Mouse (Mus musculus): ENCODE results near the gene Dglucy. TPM values are rescaled to one million over a fixed set of nuclear protein-coding genes. Genes with fewer than 3 reads are reported as not detected.
"Not testable (repeated sequence)": the region's sequence is repeated elsewhere in the genome, so short reads cannot be mapped to it uniquely, and the experiment has no call there.

Dglucy gene
- polyA plus RNA-seq, 1 experiment: not detected

- no peak for TF ChIP-seq TAL1 (IDR thresholded peaks at IDR 0.05; ENCODE audit: low read length)
- no peak for TF ChIP-seq GATA1 (IDR thresholded peaks at IDR 0.05; ENCODE audit: low read length)
- Histone ChIP-seq H3K36me3 (ENCODE audit: control insufficient read depth) (no peaks in the 10 kb centered on the region), H3K27me3 (ENCODE audit: control insufficient read depth) (no peaks in the 10 kb centered on the region), H3K4me3 (replicated peaks) (no peak overlapping the region), H3K4me1 (ENCODE audit: control insufficient read depth) (no peaks in the 10 kb centered on the region), H3K9me3 (ENCODE audit: control insufficient read depth, low read length) (no peaks in the 10 kb centered on the region)
Observed at GRCm38 (mm10) chr12:100794450-100795230, 15.8 kb downstream of the Dglucy start.

GRCm38 (mm10) chr12:100795390-100796036 lies 16.7 kb downstream of the Dglucy start:
- Histone ChIP-seq H3K4me3 (replicated peaks) (no peak overlapping the region), H3K36me3 (ENCODE audit: control insufficient read depth) (no peaks in the 10 kb centered on the region), H3K27me3 (ENCODE audit: control insufficient read depth) (no peaks in the 10 kb centered on the region), H3K9me3 (ENCODE audit: control insufficient read depth, low read length) (no peaks in the 10 kb centered on the region), H3K4me1 (ENCODE audit: control insufficient read depth) (no peaks in the 10 kb centered on the region)
- no peak for TF ChIP-seq TAL1 (IDR thresholded peaks at IDR 0.05; ENCODE audit: low read length)
- TF ChIP-seq GATA1 (IDR thresholded peaks at IDR 0.05; ENCODE audit: low read length): no peak

GRCm38 (mm10) chr12:100803391-100803790 lies 24.5 kb downstream of the Dglucy start:
- not testable (repeated sequence) for H3K27me3 ChIP-seq (ENCODE audit: control insufficient read depth); H3K4me1 ChIP-seq (ENCODE audit: control insufficient read depth); H3K4me3 ChIP-seq (replicated peaks); H3K36me3 ChIP-seq (ENCODE audit: control insufficient read depth); H3K9me3 ChIP-seq (ENCODE audit: control insufficient read depth, low read length)

- Histone ChIP-seq H3K4me3 (replicated peaks) (no peak overlapping the region), H3K27me3 (ENCODE audit: control insufficient read depth) (no peaks in the 10 kb centered on the region), H3K4me1 (ENCODE audit: control insufficient read depth) (no peaks in the 10 kb centered on the region), H3K36me3 (ENCODE audit: control insufficient read depth) (no peaks in the 10 kb centered on the region), H3K9me3 (ENCODE audit: control insufficient read depth, low read length) (no peaks in the 10 kb centered on the region)
- no peak for TF ChIP-seq TAL1 (IDR thresholded peaks at IDR 0.05; ENCODE audit: low read length)
- TF ChIP-seq GATA1 (IDR thresholded peaks at IDR 0.05; ENCODE audit: low read length): no peak
Observed at GRCm38 (mm10) chr12:100807280-100807679, 28.4 kb downstream of the Dglucy start.

GRCm38 (mm10) chr12:100808609-100809280 lies 29.9 kb downstream of the Dglucy start:
- Histone ChIP-seq H3K9me3 (ENCODE audit: control insufficient read depth, low read length) (no peaks in the 10 kb centered on the region), H3K4me3 (replicated peaks) (no peak overlapping the region), H3K4me1 (ENCODE audit: control insufficient read depth) (no peaks in the 10 kb centered on the region), H3K27me3 (ENCODE audit: control insufficient read depth) (no peaks in the 10 kb centered on the region), H3K36me3 (ENCODE audit: control insufficient read depth) (no peaks in the 10 kb centered on the region)
- no peak for TF ChIP-seq TAL1 (IDR thresholded peaks at IDR 0.05; ENCODE audit: low read length)
- TF ChIP-seq GATA1 (IDR thresholded peaks at IDR 0.05; ENCODE audit: low read length): no peak

- TF ChIP-seq TAL1 (IDR thresholded peaks at IDR 0.05; ENCODE audit: low read length) (no peak), GATA1 (IDR thresholded peaks at IDR 0.05; ENCODE audit: low read length) (no peak)
- H3K9me3 ChIP-seq (ENCODE audit: control insufficient read depth, low read length): no peaks in the 10 kb centered on the region
- H3K36me3 ChIP-seq (ENCODE audit: control insufficient read depth): no peaks in the 10 kb centered on the region
- H3K4me3 ChIP-seq (replicated peaks): no peak overlapping the region
- no peaks in the 10 kb centered on the region for H3K27me3 ChIP-seq (ENCODE audit: control insufficient read depth)
- H3K4me1 ChIP-seq (ENCODE audit: control insufficient read depth): no peaks in the 10 kb centered on the region
Observed at GRCm38 (mm10) chr12:100810542-100810941, 31.7 kb downstream of the Dglucy start.

- TF ChIP-seq TAL1 (IDR thresholded peaks at IDR 0.05; ENCODE audit: low read length) (no peak), GATA1 (IDR thresholded peaks at IDR 0.05; ENCODE audit: low read length) (no peak)
- Histone ChIP-seq H3K4me1 (ENCODE audit: control insufficient read depth) (no peaks in the 10 kb centered on the region), H3K4me3 (replicated peaks) (no peak overlapping the region), H3K36me3 (ENCODE audit: control insufficient read depth) (no peaks in the 10 kb centered on the region), H3K27me3 (ENCODE audit: control insufficient read depth) (no peaks in the 10 kb centered on the region), H3K9me3 (ENCODE audit: control insufficient read depth, low read length) (no peaks in the 10 kb centered on the region)
Observed at GRCm38 (mm10) chr12:100813901-100814300, 35.0 kb downstream of the Dglucy start.

- TF ChIP-seq GATA1 (IDR thresholded peaks at IDR 0.05; ENCODE audit: low read length) (no peak), TAL1 (IDR thresholded peaks at IDR 0.05; ENCODE audit: low read length) (no peak)
Observed at GRCm38 (mm10) chr12:100814671-100815070, 35.8 kb downstream of the Dglucy start.

GRCm38 (mm10) chr12:100816906-100817305 lies 38.0 kb downstream of the Dglucy start:
- TF ChIP-seq GATA1 (IDR thresholded peaks at IDR 0.05; ENCODE audit: low read length): no peak
- TF ChIP-seq TAL1 (IDR thresholded peaks at IDR 0.05; ENCODE audit: low read length): no peak
- Histone ChIP-seq H3K27me3 (ENCODE audit: control insufficient read depth) (no peaks in the 10 kb centered on the region), H3K36me3 (ENCODE audit: control insufficient read depth) (no peaks in the 10 kb centered on the region), H3K4me3 (replicated peaks) (no peak overlapping the region), H3K4me1 (ENCODE audit: control insufficient read depth) (no peaks in the 10 kb centered on the region), H3K9me3 (ENCODE audit: control insufficient read depth, low read length) (no peaks in the 10 kb centered on the region)

More at GRCm38 (mm10) chr12:100814671-100815070, 35.8 kb downstream of the Dglucy start:
- Histone ChIP-seq H3K36me3 (ENCODE audit: control insufficient read depth) (no peaks in the 10 kb centered on the region), H3K27me3 (ENCODE audit: control insufficient read depth) (no peaks in the 10 kb centered on the region), H3K4me3 (replicated peaks) (no peak overlapping the region), H3K4me1 (ENCODE audit: control insufficient read depth) (no peaks in the 10 kb centered on the region), H3K9me3 (ENCODE audit: control insufficient read depth, low read length) (no peaks in the 10 kb centered on the region)

Measured in erythroblast, embryonic 14.5 days (primary cell).